Mouse (Mus musculus): ENCODE data around the gene Ints11. TPM values are rescaled to one million over a fixed set of nuclear protein-coding genes. Genes with fewer than 3 reads are reported as not detected.

The Ints11 gene
- polyA plus RNA-seq, 1 experiment from 2014 or later, result 41.8 TPM

GRCm38 (mm10) chr4:155893212-155893690, 23.9 kb downstream of the Ints11 start:
- H3K36me3 ChIP-seq (ENCODE audit: control insufficient read depth, insufficient read depth), result peaks cover 15% of the 10 kb centered on the region; the same call in 1 of the 2 replicates
- H3K9me3 ChIP-seq (replicated peaks; ENCODE audit: control insufficient read depth, low read length), result no peaks in the 10 kb centered on the region
- H3K27me3 ChIP-seq (ENCODE audit: control insufficient read depth, insufficient read depth, low read length), result no peaks in the 10 kb centered on the region
- no peak overlapping the region for H3K27ac ChIP-seq (ENCODE audit: low read length)
- ATAC-seq (replicated peaks; ENCODE audit: extremely low read depth, insufficient read depth, low FRiP score), result no peak
- peak overlapping the region; percentile 81 for H3K4me3 ChIP-seq (ENCODE audit: low read length)
- H3K4me2 ChIP-seq (ENCODE audit: low read depth, low read length), result peak overlapping the region; percentile 93
- WGBS, result 84% methylated on average over 7 of the region's 8 CpGs
- peaks cover 39% of the 10 kb centered on the region for H3K4me1 ChIP-seq (ENCODE audit: control insufficient read depth, insufficient read depth, low read length)
- H3K9ac ChIP-seq (ENCODE audit: low read length), result peak overlapping the region; percentile 89

GRCm38 (mm10) chr4:155894311-155894881, 25.1 kb downstream of the Ints11 start:
- WGBS, result 19% methylated on average over 8 of the region's 8 CpGs

GRCm38 (mm10) chr4:155895216-155895615, 25.9 kb downstream of the Ints11 start:
- Histone ChIP-seq H3K27ac (ENCODE audit: low read length) (peak overlapping the region; percentile 32; the same call in 1 of the 2 replicates), H3K4me3 (ENCODE audit: low read length) (no peak overlapping the region), H3K36me3 (ENCODE audit: control insufficient read depth, insufficient read depth) (peaks cover 20% of the 10 kb centered on the region), H3K9me3 (replicated peaks; ENCODE audit: control insufficient read depth, low read length) (no peaks in the 10 kb centered on the region), H3K27me3 (ENCODE audit: control insufficient read depth, insufficient read depth, low read length) (no peaks in the 10 kb centered on the region), H3K4me2 (ENCODE audit: low read depth, low read length) (peak overlapping the region; percentile 29; the same call in 1 of the 2 replicates), H3K4me1 (ENCODE audit: control insufficient read depth, insufficient read depth, low read length) (peaks cover 38% of the 10 kb centered on the region), H3K9ac (ENCODE audit: low read length) (no peak overlapping the region)
- WGBS, result 41% methylated on average over 6 of the region's 6 CpGs
- ATAC-seq (replicated peaks; ENCODE audit: extremely low read depth, insufficient read depth, low FRiP score), result no peak

More at GRCm38 (mm10) chr4:155894311-155894881, 25.1 kb downstream of the Ints11 start:
- peaks cover 14% of the 10 kb centered on the region for H3K36me3 ChIP-seq (ENCODE audit: control insufficient read depth, insufficient read depth)
- no peaks in the 10 kb centered on the region for H3K9me3 ChIP-seq (replicated peaks; ENCODE audit: control insufficient read depth, low read length)
- H3K27ac ChIP-seq (ENCODE audit: low read length), result peak overlapping the region; percentile 12
- H3K4me2 ChIP-seq (ENCODE audit: low read depth, low read length), result peak overlapping the region; percentile 29
- peaks cover 39% of the 10 kb centered on the region for H3K4me1 ChIP-seq (ENCODE audit: control insufficient read depth, insufficient read depth, low read length)
- no peak for ATAC-seq (replicated peaks; ENCODE audit: extremely low read depth, insufficient read depth, low FRiP score)
- H3K27me3 ChIP-seq (ENCODE audit: control insufficient read depth, insufficient read depth, low read length), result no peaks in the 10 kb centered on the region
- peak overlapping the region; percentile 16; the same call in 1 of the 2 replicates for H3K9ac ChIP-seq (ENCODE audit: low read length)
- no peak overlapping the region; the same call in 1 of the 2 replicates for H3K4me3 ChIP-seq (ENCODE audit: low read length)

- peaks cover 22% of the 10 kb centered on the region for H3K36me3 ChIP-seq (ENCODE audit: control insufficient read depth, insufficient read depth)
- H3K4me3 ChIP-seq (ENCODE audit: low read length), result no peak overlapping the region
- H3K27ac ChIP-seq (ENCODE audit: low read length), result no peak overlapping the region
- H3K27me3 ChIP-seq (ENCODE audit: control insufficient read depth, insufficient read depth, low read length), result no peaks in the 10 kb centered on the region
- no peak overlapping the region for H3K9ac ChIP-seq (ENCODE audit: low read length)
- peaks cover 34% of the 10 kb centered on the region for H3K4me1 ChIP-seq (ENCODE audit: control insufficient read depth, insufficient read depth, low read length)
- H3K4me2 ChIP-seq (ENCODE audit: low read depth, low read length), result no peak overlapping the region
- WGBS, result 85% methylated on average over 4 of the region's 4 CpGs
- ATAC-seq (replicated peaks; ENCODE audit: extremely low read depth, insufficient read depth, low FRiP score), result no peak
- no peaks in the 10 kb centered on the region for H3K9me3 ChIP-seq (replicated peaks; ENCODE audit: control insufficient read depth, low read length)
Observed at GRCm38 (mm10) chr4:155895826-155896225, 26.5 kb downstream of the Ints11 start.

- Histone ChIP-seq H3K9me3 (replicated peaks; ENCODE audit: control insufficient read depth, low read length) (no peaks in the 10 kb centered on the region), H3K27me3 (ENCODE audit: control insufficient read depth, insufficient read depth, low read length) (no peaks in the 10 kb centered on the region), H3K4me1 (ENCODE audit: control insufficient read depth, insufficient read depth, low read length) (peaks cover 39% of the 10 kb centered on the region), H3K4me3 (ENCODE audit: low read length) (no peak overlapping the region), H3K27ac (ENCODE audit: low read length) (no peak overlapping the region), H3K36me3 (ENCODE audit: control insufficient read depth, insufficient read depth) (peaks cover 22% of the 10 kb centered on the region), H3K4me2 (ENCODE audit: low read depth, low read length) (no peak overlapping the region), H3K9ac (ENCODE audit: low read length) (no peak overlapping the region)
- 94% methylated on average over 12 of the region's 12 CpGs for WGBS
- no peak for ATAC-seq (replicated peaks; ENCODE audit: extremely low read depth, insufficient read depth, low FRiP score)
Observed at GRCm38 (mm10) chr4:155896461-155896860, 27.1 kb downstream of the Ints11 start.

- no peaks in the 10 kb centered on the region for H3K9me3 ChIP-seq (replicated peaks; ENCODE audit: control insufficient read depth, low read length)
- WGBS, result 98% methylated on average over 2 of the region's 2 CpGs
- H3K36me3 ChIP-seq (ENCODE audit: control insufficient read depth, insufficient read depth), result peaks cover 30% of the 10 kb centered on the region
Observed at GRCm38 (mm10) chr4:155898318-155898717, 29.0 kb downstream of the Ints11 start.

GRCm38 (mm10) chr4:155899355-155899754, 30.0 kb downstream of the Ints11 start:
- WGBS, result 87% methylated on average over 7 of the region's 7 CpGs
- peaks cover 24% of the 10 kb centered on the region for H3K4me1 ChIP-seq (ENCODE audit: control insufficient read depth, insufficient read depth, low read length)
- no peak overlapping the region for H3K4me3 ChIP-seq (ENCODE audit: low read length)
- H3K4me2 ChIP-seq (ENCODE audit: low read depth, low read length), result no peak overlapping the region
- H3K36me3 ChIP-seq (ENCODE audit: control insufficient read depth, insufficient read depth), result peaks cover 39% of the 10 kb centered on the region
- H3K27ac ChIP-seq (ENCODE audit: low read length), result no peak overlapping the region
- ATAC-seq (replicated peaks; ENCODE audit: extremely low read depth, insufficient read depth, low FRiP score), result no peak
- no peaks in the 10 kb centered on the region for H3K27me3 ChIP-seq (ENCODE audit: control insufficient read depth, insufficient read depth, low read length)
- H3K9ac ChIP-seq (ENCODE audit: low read length), result no peak overlapping the region
- no peaks in the 10 kb centered on the region for H3K9me3 ChIP-seq (replicated peaks; ENCODE audit: control insufficient read depth, low read length)

More at GRCm38 (mm10) chr4:155898318-155898717, 29.0 kb downstream of the Ints11 start:
- Histone ChIP-seq H3K4me3 (ENCODE audit: low read length) (no peak overlapping the region), H3K4me2 (ENCODE audit: low read depth, low read length) (no peak overlapping the region), H3K4me1 (ENCODE audit: control insufficient read depth, insufficient read depth, low read length) (peaks cover 34% of the 10 kb centered on the region), H3K27ac (ENCODE audit: low read length) (no peak overlapping the region), H3K27me3 (ENCODE audit: control insufficient read depth, insufficient read depth, low read length) (no peaks in the 10 kb centered on the region), H3K9ac (ENCODE audit: low read length) (no peak overlapping the region)
- no peak for ATAC-seq (replicated peaks; ENCODE audit: extremely low read depth, insufficient read depth, low FRiP score)

- H3K36me3 ChIP-seq (ENCODE audit: control insufficient read depth, insufficient read depth), result peaks cover 43% of the 10 kb centered on the region
- no peak overlapping the region for H3K4me2 ChIP-seq (ENCODE audit: low read depth, low read length)
- no peaks in the 10 kb centered on the region for H3K9me3 ChIP-seq (replicated peaks; ENCODE audit: control insufficient read depth, low read length)
- ATAC-seq (replicated peaks; ENCODE audit: extremely low read depth, insufficient read depth, low FRiP score), result peak; percentile 77
- peaks cover 11% of the 10 kb centered on the region for H3K4me1 ChIP-seq (ENCODE audit: control insufficient read depth, insufficient read depth, low read length)
- no peak overlapping the region for H3K4me3 ChIP-seq (ENCODE audit: low read length)
- 40% methylated on average over 3 of the region's 3 CpGs for WGBS
- H3K27ac ChIP-seq (ENCODE audit: low read length), result peak overlapping the region; percentile 42; the same call in 1 of the 2 replicates
- H3K9ac ChIP-seq (ENCODE audit: low read length), result no peak overlapping the region
- no peaks in the 10 kb centered on the region for H3K27me3 ChIP-seq (ENCODE audit: control insufficient read depth, insufficient read depth, low read length)
Observed at GRCm38 (mm10) chr4:155901205-155901604, 31.9 kb downstream of the Ints11 start.

- H3K36me3 ChIP-seq (ENCODE audit: control insufficient read depth, insufficient read depth), result peaks cover 35% of the 10 kb centered on the region
- no peaks in the 10 kb centered on the region for H3K27me3 ChIP-seq (ENCODE audit: control insufficient read depth, insufficient read depth, low read length)
- no peak overlapping the region for H3K9ac ChIP-seq (ENCODE audit: low read length)
- no peaks in the 10 kb centered on the region for H3K9me3 ChIP-seq (replicated peaks; ENCODE audit: control insufficient read depth, low read length)
- 90% methylated on average over 13 of the region's 13 CpGs for WGBS
- H3K4me1 ChIP-seq (ENCODE audit: control insufficient read depth, insufficient read depth, low read length), result peaks cover 11% of the 10 kb centered on the region
- no peak overlapping the region for H3K4me2 ChIP-seq (ENCODE audit: low read depth, low read length)
- H3K27ac ChIP-seq (ENCODE audit: low read length), result no peak overlapping the region
- H3K4me3 ChIP-seq (ENCODE audit: low read length), result no peak overlapping the region
- ATAC-seq (replicated peaks; ENCODE audit: extremely low read depth, insufficient read depth, low FRiP score), result no peak
Observed at GRCm38 (mm10) chr4:155903246-155903645, 33.9 kb downstream of the Ints11 start.
